Mouse (Mus musculus) NIH3T3 (cell line): ENCODE results near the gene Ube2e1.

Experiments
- DNase-seq: peaks from one replicate; pipeline ENCODE4 v3.0.0-alpha.2; 2012; ENCODE audit warnings: low read depth

The Ube2e1 gene

DNA sequence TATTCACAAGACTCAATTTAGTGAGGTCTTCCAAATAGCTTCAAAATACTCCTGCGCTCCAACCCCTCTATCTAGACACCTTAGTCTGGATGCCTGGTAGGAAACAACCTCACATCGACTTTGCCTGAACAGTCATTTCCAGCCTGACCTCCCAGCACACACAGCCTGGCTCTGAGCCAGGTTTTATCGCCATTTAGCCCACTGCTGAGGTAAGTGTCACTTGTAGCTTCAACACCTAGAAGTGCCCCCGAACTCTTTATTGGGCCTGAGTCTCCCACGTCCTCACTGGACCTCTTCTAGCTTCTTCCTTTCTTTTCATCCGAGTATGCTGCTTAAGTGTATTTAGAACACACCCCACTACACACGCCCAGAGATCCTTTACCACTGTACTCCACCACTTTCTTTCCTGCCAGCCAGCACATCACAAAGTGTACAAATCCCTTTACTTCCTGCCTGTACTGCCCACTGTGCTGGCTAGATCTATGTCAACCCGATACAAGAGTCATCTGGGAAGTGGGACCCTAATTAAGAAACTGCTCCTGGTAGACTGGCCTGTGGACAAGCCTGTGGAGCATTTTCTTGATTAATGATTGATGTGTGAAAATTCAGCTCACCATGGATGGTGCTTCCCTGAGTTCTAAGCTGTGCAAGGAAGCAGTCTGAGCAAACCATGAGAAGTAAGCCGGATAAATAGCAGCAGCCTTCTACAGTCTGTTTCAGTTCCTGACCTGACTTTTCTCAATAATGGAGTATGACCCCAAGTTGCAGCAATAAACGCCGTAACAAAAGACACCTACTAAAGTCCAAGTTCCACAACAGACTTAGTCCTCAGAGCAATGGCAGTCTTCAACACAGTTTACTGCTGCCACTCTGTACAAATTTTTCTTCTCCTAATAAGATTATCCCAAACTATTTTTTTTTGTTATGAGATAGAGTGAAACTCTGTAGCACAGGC is 13.9 kb downstream of the Ube2e1 start:
- DNase-seq: no peak

DNA sequence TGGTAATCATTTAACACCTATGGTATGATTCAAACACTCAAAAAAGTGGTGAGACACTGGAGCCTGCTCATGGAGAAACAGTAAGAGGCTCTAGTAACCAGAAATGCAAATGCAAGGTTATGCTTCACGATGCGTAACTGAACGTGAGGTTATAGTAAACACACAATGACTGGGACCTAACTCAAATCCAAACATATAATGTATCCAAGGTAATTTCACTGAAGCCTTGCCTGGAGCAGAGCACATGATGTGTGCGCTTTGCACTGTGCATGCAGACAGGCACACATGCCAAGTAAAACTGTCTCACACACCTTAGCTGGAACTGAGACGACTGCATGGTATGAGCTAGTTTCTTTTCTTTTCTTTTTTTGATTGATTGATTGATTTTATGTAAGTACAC is 27.5 kb downstream of the Ube2e1 start:
- no peak for DNase-seq

DNA sequence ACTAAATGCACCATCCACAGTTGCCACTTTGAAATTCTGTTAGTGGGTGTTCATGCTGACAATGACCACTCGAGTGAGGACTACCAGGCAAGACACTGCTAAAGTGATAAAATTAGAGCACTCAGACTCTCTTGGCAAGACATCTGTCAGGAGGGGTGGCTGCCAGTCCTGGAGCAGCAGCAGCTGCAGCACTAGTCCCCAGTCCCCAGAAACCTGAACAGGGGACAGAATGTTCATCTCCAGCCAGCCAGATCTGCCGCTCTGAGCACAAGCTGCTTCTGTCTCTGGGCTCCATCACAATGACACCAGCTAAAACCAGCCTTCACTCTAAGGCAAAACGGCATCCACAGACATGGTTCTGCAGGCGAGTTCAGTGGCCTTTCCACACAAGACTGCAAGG is 28.4 kb downstream of the Ube2e1 start:
- no peak for DNase-seq

DNA sequence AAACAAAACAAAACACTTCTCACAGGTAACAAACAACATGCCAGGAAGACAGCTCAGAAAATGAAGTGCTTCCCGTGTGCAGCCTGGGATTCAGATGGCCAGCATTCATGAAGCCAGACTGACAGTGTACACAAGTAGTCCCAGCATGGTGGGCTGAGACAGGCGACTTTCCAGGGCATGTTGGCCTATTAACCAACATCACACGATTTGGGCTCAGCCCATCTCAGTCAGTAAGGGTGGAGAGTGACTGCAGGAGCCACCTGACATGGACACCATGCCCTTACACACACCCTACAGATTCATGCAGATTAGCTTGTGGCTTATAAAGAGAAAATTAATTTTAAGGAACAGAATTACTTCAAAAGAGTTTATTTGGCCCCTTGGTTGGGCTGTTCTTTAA is 28.9 kb downstream of the Ube2e1 start:
- DNase-seq: no peak

DNA sequence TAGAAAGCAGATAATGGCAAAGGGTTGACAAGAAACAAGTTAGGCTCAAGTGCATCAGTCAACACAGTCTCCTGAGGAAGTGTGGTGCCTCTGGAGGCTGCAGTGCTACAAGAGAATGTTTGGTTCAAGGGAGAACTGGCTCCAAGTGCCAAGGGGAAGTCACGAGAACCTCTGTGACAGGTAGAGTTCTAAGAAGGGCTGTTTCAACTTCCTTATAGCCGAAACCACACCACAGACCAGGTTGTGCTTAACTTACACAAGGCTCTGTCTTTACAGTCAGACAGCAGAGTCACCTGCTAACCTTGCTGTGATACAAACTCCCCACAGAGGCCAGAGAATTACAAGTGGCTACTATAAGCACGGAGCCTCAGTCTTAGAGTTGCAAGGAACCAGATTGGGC is 30.1 kb downstream of the Ube2e1 start:
- DNase-seq: no peak

DNA sequence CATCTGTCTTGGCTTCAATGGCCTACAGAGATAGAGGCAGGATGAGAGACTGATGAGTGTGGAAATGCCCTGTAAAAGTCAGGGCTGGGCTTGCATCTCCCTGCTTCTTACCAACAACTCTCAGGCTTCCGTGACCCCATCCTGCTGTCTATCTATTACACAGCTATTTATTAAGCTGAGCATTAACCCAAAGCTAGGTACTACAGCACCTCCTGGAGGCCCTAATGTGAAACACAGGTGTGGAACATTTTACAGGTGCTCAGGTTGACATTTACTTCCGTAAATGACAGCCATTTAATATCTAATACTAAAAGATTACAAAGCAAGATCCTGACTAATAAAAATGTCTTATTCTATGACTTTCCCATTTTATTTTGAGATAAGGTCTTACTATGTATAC is 31.0 kb downstream of the Ube2e1 start:
- DNase-seq: no peak

DNA sequence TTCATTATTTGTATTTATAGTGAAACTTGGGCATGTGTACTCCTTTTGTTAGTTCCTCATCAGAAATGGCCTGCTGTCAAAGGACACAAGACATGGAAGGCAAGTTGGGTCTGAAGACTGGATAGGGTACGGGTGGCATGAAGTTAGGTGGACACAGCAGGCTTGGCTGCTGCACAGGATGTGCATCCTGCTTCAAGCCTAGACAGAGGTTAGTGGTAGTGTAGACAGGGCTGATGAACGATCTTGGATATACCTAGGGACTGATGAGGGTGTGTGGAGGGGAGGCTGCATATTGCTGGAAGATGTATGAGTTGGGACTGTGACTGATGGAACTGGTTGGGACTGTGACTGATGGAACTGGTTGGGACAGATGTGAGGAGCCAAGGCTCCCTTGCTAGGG is 32.8 kb downstream of the Ube2e1 start:
- no peak for DNase-seq

DNA sequence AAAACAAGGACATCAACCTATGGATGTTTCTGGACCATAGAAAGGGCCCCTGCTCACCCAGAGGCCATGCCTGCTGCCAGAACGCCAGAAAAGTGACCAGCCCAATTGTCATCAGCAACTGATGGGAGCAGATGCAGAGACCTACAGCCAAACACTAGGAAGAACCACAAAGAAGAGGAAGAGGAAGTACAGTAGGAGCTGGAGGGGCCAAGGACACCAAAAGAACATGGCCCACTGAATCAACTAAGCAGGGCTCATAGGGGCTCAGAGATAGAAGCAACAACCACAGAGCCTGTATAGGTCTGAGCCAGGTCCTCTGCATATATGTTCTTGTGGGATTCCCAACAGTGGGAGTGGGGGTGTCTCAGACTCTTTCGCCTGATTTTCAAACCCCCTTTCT is 34.2 kb downstream of the Ube2e1 start:
- no peak for DNase-seq

DNA sequence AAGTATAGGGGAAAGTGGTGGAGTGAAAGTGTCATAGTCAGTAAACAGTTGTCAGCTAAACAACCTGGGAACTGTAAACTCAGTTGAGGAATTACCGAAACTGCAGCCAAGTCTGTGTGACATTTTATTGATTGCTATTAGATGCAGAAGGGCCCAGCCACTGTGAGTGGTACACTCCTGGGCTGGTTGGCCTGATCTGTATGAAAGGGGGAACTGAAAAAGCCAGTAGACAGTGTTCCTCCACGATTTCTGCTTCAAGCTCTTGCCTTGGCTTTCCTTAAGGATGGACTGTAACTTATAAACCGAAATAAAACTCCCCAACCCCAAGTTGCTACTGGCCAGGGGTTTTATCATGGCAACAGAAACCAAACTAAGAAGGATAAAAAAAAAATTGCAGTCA is 39.1 kb downstream of the Ube2e1 start:
- no peak for DNase-seq

DNA sequence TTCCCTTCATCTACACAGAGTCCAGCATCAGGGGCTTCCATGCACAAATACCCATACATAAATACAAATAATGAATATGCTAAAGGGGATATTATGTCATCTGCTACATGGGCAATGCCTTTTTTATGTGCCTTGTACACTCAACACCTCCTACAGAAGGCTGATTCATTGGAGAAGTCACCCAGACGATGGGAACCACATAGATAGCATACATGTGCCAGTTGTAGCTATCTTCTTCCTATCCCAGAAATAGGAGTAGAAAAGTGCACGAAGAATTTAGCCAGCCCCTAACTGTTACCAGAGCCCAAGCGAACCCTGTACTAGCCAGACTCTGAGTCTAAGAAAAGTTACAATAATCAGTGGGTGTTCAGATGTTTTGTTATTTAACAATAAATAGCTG is 39.5 kb downstream of the Ube2e1 start:
- DNase-seq: no peak

DNA sequence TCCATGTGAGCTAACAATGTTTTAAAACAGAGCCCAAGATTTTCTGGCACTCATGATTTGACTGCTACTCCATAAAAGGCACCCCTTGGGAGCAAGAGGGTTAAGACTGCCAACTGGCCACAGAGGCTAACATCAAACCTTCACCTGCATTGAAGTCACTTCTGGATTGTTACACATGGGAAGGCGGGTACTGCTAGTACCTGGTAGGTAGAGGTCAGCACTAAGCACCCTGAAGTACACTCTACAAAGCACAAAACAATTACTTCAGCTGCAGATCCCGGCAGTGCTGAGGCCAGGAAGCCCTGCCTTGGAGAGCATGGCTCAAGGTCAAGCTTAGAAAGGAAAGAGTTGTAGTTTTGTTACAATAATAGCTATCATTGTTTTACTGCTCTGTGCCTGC is 44.3 kb downstream of the Ube2e1 start:
- no peak for DNase-seq

DNA sequence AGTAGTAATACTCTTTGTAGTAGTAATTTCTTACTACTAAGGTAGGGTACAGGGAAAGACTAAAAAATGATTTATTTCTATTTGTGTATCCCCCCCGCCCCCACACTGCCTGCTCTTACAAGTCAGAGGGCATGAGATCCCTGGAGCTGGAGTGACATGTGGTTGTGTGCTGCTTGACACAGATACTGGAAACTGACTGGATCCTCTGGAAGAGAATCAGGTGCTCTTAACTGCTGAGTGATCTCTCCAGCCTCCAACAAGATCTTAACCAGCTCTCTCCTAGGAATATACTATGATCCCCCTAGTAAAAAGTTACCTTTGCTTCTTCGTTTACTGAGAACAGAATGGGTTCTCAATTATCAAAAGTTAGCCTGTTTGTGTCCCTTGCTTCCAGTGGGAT is 45.2 kb downstream of the Ube2e1 start:
- DNase-seq: no peak

DNA sequence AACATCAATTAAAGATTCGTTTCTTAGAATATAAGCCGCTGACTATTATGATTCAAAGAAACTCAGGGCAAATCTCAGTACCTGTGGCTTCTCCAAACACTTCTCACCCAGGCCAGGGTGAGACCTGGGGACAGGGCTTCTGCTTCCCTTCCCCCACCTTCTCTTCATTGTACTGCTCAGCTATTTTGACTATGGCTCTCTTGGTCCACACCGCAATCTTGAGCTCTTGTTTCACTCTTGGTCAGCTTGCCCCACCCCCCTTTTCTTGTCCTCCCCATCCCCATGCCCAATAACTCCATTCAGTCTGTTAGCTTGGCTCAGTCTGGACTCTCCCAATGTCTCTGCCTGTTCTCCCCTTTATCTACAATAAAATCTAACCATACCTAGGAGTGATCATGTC is 46.2 kb downstream of the Ube2e1 start:
- DNase-seq: no peak

DNA sequence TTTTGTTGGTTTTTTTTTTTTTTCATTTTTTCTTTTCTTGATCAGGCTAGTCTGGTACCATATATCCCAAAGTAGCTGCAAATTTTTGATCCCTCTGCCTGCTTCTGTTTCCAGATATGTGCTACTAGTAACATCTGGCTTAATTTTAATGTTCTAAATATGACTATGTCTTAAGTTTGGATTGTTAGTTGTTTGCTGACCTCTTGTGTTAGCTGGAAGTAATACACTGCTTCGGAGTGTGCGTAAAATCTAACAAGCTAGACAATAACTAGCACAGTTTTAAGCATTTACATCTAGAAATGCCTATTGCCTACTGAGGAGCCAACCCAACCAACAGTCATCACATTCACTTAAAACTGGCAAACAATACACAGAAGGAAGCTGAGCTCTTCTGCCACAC is 47.1 kb downstream of the Ube2e1 start:
- DNase-seq: peak; percentile 65

DNA sequence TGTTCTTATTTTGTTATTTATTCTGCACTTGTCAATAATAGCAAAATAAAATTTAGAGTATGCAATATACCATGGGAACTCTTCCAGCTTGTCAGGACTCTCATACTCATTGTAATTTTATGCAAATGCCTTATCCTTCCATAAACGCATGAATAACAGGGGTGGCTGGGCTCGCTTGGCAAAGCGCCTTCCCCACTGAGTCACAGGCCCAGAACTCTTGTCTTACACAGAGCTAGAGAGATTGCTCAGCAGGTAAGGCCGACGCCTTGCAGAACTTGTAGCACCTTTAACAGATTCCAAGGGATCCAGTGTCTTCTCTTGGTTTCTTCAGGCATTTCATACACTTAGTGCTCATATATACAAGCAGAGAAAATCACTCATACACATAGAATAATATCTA is 51.3 kb downstream of the Ube2e1 start:
- peak; percentile 45 for DNase-seq

DNA sequence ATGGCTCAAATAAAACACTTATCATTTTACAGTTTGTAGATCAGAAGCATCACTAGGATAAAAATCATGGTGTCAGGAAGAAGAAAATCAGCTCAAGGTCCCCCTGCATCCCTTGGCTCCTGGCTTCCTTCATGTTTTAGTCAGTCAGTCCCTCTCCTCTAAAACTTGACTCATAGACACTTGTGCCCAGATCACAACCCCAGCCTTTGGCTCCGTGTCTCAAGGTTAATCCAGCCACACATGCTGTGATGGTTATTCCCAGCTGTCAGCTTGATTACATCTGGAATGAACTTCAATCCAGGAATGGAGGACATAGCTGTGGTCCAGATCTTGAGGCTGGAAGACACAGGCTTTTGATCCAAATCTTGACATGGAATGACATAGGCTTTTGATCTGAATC is 57.1 kb downstream of the Ube2e1 start:
- DNase-seq: no peak

DNA sequence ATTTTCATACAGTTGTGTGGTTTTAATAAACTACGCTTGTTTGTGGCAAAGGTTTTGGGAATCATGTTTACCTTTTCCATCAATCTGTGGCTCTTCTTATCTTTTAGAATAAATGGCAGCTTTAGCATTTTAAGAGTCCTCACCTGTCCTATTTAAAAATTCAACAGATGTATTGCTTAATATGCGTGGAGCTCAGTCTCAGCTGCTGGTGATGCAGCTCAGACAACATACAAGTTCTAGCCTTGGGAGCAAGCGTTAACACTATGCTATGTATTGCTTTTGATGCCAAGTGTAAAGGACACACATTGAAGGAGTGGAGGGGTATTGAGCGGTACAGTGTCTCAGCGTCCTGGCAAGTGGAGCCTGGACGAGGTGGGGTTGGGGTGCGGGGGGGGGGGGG is 60.0 kb downstream of the Ube2e1 start:
- DNase-seq: no peak

DNA sequence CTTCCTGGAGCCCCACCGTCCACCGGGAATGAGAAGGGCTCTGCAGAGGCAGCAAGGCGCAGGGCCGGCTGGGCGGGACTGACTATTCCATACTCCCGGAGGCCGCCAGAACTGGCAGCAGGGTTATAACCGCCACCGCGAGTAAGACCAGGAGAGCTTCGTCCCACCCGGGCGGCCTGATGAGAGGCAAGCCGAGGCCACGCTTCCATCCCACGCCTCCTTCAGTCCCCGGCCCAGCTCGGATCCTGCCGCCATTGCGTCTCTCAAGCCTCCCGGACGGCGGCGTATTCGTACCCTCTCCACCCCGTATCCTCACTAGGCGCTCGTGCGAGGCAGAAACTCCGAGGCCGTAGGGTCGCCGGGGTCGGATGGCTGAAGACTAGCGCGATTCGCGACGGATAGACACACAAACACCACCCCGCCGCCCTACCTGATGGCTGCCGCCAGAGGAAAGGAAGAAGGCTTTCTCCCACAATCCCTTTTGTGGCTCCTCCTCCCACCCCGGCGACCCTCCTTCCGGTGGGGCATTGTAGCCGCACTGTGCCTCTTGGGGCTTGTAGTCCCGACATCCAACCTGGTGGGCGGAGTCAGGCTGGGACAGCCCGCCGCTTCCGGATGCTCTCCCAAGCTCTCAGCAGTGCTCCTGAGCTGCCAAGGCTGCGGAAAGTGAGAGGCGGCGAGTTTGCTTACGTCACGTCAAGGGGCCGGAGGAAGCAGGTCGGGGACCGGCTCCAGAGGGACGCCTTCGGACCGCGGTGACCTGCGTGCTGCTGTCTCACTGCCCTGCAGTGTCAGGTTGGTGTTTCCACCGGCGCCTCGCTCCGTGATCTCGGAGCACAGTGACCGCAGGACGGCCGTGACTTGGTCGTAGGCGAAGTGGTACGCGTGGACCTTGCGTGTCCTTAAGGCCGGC is 60.9 kb downstream of the Ube2e1 start, which contains the start of the genes Nkiras1 and Rpl15:
Nkiras1 (plus strand) TSS at position 608 of the 913 bp plus-strand sequence.
Rpl15 (minus strand) TSS at position 863 of the 913 bp plus-strand sequence.
- peak; percentile 98 for DNase-seq

DNA sequence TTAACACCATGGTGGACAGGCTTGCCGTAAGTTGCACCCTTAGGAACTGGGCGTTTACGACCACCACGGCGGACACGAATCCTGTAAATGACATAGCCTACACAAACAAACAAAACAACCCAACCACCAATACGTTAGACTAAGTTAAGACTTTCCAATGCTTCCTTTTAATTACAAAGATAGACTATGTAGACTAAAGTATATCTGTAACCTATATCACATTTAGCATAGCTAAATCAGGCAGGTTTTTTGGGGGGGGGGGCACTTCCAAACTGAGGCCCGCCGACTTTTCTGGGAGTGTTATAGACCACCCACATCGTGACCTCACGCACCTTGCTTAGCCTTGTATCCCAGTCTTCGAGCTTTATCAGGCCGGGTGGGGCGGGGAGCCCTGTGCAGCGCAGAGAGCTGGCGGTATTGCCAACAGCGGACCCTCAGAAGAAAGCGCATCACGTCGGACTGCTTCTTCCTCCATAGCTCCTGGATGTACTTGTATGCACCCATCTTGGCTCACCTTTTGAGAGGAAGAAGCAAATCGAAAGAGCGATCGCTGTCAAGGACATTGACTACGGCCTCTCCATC is 61.6 kb downstream of the Ube2e1 start:
- peak; percentile 12 for DNase-seq

DNA sequence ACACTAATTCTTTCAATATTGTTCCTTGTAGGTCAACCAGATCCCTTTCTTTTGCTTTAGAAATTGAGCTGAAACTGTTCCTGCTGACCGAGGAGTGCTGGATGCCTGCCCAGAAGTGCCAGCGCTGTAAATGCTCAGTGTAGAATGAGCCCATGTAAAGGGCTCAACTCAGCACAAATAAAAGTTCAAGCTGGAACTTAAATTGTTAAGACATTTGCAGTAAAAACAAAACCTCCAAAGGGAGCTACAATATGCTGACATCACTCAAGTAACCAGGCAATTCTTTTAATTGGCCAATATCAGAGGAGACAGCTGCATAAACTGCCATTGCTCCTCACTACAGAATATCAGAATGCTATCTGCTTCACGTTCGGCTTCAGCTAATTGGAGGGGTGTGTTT is 68.2 kb downstream of the Ube2e1 start:
- no peak for DNase-seq

DNA sequence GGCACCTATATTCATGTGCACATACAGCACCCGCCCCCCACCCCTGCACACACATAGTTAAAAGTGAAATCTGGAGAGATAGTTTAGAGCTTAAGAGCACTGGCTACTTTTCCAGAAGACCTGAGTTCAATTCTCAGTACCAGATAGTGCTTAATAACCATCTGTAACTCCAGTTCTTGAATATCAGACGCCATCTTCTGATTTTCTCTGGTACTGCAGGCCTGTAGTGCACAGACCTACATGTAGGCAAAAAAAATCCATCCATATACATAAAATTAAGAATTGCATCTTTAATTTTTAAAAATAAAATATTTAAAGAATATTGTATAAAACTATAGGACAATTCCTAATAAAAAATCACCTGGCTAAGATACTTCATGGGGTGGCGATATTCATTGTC is 70.5 kb downstream of the Ube2e1 start:
- DNase-seq: no peak

DNA sequence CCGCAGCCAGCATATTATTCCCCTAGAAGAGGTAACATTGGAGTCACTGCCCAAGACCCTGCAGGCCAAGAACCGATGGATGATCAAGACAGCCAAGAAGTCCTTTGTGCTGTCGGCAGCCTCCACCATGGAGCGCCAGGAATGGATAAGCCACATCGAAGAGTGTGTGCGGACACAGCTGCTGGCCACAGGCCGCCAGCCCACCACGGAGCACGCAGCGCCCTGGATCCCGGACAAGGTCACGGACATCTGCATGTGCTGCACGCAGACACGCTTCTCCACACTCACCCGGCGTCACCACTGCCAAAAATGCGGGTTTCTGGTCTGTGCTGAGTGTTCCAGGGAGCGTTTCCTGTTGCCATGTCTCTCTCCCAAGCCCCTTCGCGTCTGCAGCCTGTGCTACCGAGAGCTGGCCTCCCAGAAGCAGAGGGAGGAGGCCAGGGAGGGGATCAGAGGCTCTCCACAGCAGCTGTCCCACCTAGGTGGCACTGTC is 89.0 kb downstream of the Ube2e1 start:
- no peak for DNase-seq
